Mouse (Mus musculus) brain, embryonic 14.5 days (tissue): ENCODE measurements at regions not wholly inside any gene's neighbourhood (a gene's known extent, or its start where the extent isn't known, plus 50 kb on each side); places are given as distances from the start of the nearest gene placed in this dataset.

Experiments used
- CTCF ChIP-seq: fragments of 200-500 bp; IDR thresholded peaks from 2 replicates; pipeline ENCODE4 v1.5.1; 2012; ENCODE audit warnings: inconsistent platforms, mild to moderate bottlenecking, moderate library complexity, borderline replicate concordance; ENCODE audit not compliant: insufficient read depth, insufficient read length; ENCODE audit errors: extremely low read depth
- POLR2A ChIP-seq: fragments of 200-500 bp; IDR thresholded peaks from 2 replicates; pipeline ENCODE4 v1.6.1; 2012; ENCODE audit warnings: mild to moderate bottlenecking, inconsistent platforms, borderline replicate concordance; ENCODE audit not compliant: poor library complexity, insufficient read depth, insufficient read length, severe bottlenecking; ENCODE audit errors: extremely low read depth

DNA sequence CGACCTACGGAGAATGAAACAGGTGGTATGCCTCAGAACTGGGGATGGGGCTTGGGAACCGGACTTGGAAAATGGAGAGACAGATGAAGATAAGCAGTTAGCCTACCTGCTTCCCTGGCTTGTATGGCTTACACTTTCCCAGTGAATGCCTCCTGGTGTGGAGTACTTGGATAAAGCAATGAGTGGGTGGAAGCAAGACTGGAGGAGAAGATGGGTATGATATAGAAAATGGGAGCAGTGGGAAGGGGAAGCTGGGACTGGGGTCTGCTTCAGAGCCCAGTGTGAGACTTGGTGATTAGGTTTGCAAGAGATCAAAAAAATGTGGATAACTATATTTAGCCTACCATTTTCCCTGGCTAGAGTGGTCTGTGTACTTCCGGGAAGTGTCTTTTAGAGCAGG, 515.2 kb upstream of the Cdh9 start:
- no peak for TF ChIP-seq CTCF
- TF ChIP-seq POLR2A = no peak
